Mouse (Mus musculus) liver, embryonic 13.5 days (tissue): ENCODE measurements around the gene Cspg4. TPM values are rescaled to one million over a fixed set of nuclear protein-coding genes. Genes with fewer than 3 reads are reported as not detected.

ENCODE experiments used
- ATAC-seq: fragments of 200-750 bp; cut with Nextera tagmentation; 2 replicates; pipeline ENCODE4 v1.8.0; 2017; ENCODE audit warnings: low read depth, mild to moderate bottlenecking, moderate number of reproducible peaks, moderate library complexity
- DNase-seq: peaks from one replicate; pipeline ENCODE4 v3.0.0; 2022
- H3K27ac ChIP-seq: fragments of 300-500 bp; sonication (generic); 2 replicates; pipeline ENCODE4 v1.5.1; 2015; ENCODE audit warnings: moderate library complexity, mild to moderate bottlenecking, inconsistent platforms
- H3K27me3 ChIP-seq: fragments of 300-500 bp; sonication (generic); 2 replicates; pipeline ENCODE4 v1.6.1; 2015; ENCODE audit warnings: mild to moderate bottlenecking, inconsistent platforms
- H3K36me3 ChIP-seq: fragments of 300-500 bp; sonication (generic); 2 replicates; pipeline ENCODE4 v1.6.1; 2015; ENCODE audit warnings: mild to moderate bottlenecking, inconsistent platforms
- H3K4me1 ChIP-seq: fragments of 300-500 bp; sonication (generic); replicated peaks from 2 replicates; pipeline ENCODE4 v1.6.1; 2015; ENCODE audit warnings: inconsistent platforms
- H3K4me2 ChIP-seq: fragments of 300-500 bp; sonication (generic); 2 replicates; pipeline ENCODE4 v1.6.1; 2015; ENCODE audit warnings: inconsistent platforms, mild to moderate bottlenecking, moderate library complexity
- H3K4me3 ChIP-seq: fragments of 300-500 bp; sonication (generic); replicated peaks from 2 replicates; pipeline ENCODE4 v1.5.1; 2015; ENCODE audit warnings: mild to moderate bottlenecking, inconsistent platforms
- H3K9ac ChIP-seq: fragments of 300-500 bp; sonication (generic); 2 replicates; pipeline ENCODE4 v1.6.1; 2015; ENCODE audit warnings: mild to moderate bottlenecking, inconsistent platforms
- H3K9me3 ChIP-seq: fragments of 300-500 bp; sonication (generic); replicated peaks from 2 replicates; pipeline ENCODE4 v1.6.1; 2016; ENCODE audit warnings: inconsistent platforms
- WGBS: fragments of 180-500 bp; shearing (Covaris S2); methylation state at CpG from one replicate; pipeline ENCODE4 v1.1.7; 2015; ENCODE audit not compliant: insufficient replicate concordance; 5-methylcytosine and 5-hydroxymethylcytosine counted together
- polyA plus RNA-seq: library from polyadenylated mRNA; unstranded; fragments of >200 nt; fragmentation: Nextera tagmentation; extraction: Ambion mirVana; gene quantifications from 2 replicates; pipeline ENCODE4 v1.2.1, GENCODE M21; 2015

The Cspg4 gene
- 0.35 and 0.50 TPM in 2 replicates for polyA plus RNA-seq

- no peak for ATAC-seq
- DNase-seq = no peak
- Histone ChIP-seq H3K27ac (no peak within 1 kb of the TSS), H3K4me1 (0 out of 2 replicates have a peak, but pooled peaks cover 13% of the 10 kb centered on the region), H3K36me3 (no peaks in the 10 kb centered on the region), H3K4me2 (peak within 1 kb of the TSS; percentile 45), H3K4me3 (peak within 1 kb of the TSS; percentile 30), H3K27me3 (peaks cover 39% of the 10 kb centered on the region), H3K9me3 (no peaks in the 10 kb centered on the region), H3K9ac (no peak within 1 kb of the TSS)
- 6% methylated on average over 24 of the region's 24 CpGs for WGBS
Measured at GRCm38 (mm10) chr9:56864832-56865231, at the start of gene Cspg4. Gene Cspg4, plus strand, starts transcription at chr9:56865033.

GRCm38 (mm10) chr9:56824900-56825299 is 39.9 kb upstream of the Cspg4 start:
- Histone ChIP-seq H3K27ac (no peak overlapping the region), H3K4me1 (no peaks in the 10 kb centered on the region), H3K27me3 (peaks cover 27% of the 10 kb centered on the region), H3K4me3 (no peak overlapping the region), H3K9me3 (no peaks in the 10 kb centered on the region), H3K4me2 (no peak overlapping the region), H3K9ac (no peak overlapping the region), H3K36me3 (no peaks in the 10 kb centered on the region)
- DNase-seq (no peak), ATAC-seq (no peak)
- 11% methylated on average over 3 of the region's 3 CpGs for WGBS

- no peaks in the 10 kb centered on the region for H3K36me3 ChIP-seq
- no peak overlapping the region for H3K4me2 ChIP-seq
- DNase-seq (no peak), ATAC-seq (no peak)
- no peak overlapping the region for H3K27ac ChIP-seq
- peaks cover 31% of the 10 kb centered on the region for H3K27me3 ChIP-seq
- H3K4me1 ChIP-seq = no peaks in the 10 kb centered on the region
- no peak overlapping the region for H3K9ac ChIP-seq
- no peaks in the 10 kb centered on the region for H3K9me3 ChIP-seq
- WGBS = 16% methylated on average over 21 of the region's 21 CpGs
- H3K4me3 ChIP-seq = no peak overlapping the region
Measured at GRCm38 (mm10) chr9:56825476-56826213, 39.2 kb upstream of the Cspg4 start.

- H3K4me2 ChIP-seq = no peak overlapping the region
Measured at GRCm38 (mm10) chr9:56828146-56828545, 36.7 kb upstream of the Cspg4 start.

GRCm38 (mm10) chr9:56828841-56829240 is 36.0 kb upstream of the Cspg4 start:
- ATAC-seq = no peak
- WGBS = 50% methylated on average over 6 of the region's 6 CpGs
- H3K27ac ChIP-seq = no peak overlapping the region

More at GRCm38 (mm10) chr9:56828146-56828545, 36.7 kb upstream of the Cspg4 start:
- H3K27me3 ChIP-seq = peaks cover 38% of the 10 kb centered on the region
- 41% methylated on average over 9 of the region's 9 CpGs for WGBS
- no peak overlapping the region for H3K9ac ChIP-seq
- H3K4me1 ChIP-seq = no peaks in the 10 kb centered on the region
- H3K4me3 ChIP-seq = no peak overlapping the region
- H3K27ac ChIP-seq = no peak overlapping the region
- ATAC-seq (no peak), DNase-seq (no peak)
- H3K9me3 ChIP-seq = no peaks in the 10 kb centered on the region
- H3K36me3 ChIP-seq = no peaks in the 10 kb centered on the region

GRCm38 (mm10) chr9:56830162-56830561 is 34.7 kb upstream of the Cspg4 start:
- Histone ChIP-seq H3K27me3 (peaks cover 38% of the 10 kb centered on the region), H3K27ac (no peak overlapping the region), H3K9ac (no peak overlapping the region), H3K4me2 (no peak overlapping the region), H3K36me3 (no peaks in the 10 kb centered on the region), H3K9me3 (no peaks in the 10 kb centered on the region), H3K4me3 (no peak overlapping the region), H3K4me1 (no peaks in the 10 kb centered on the region)
- no peak for ATAC-seq
- no peak for DNase-seq
- 20% methylated on average over 4 of the region's 4 CpGs for WGBS

More at GRCm38 (mm10) chr9:56828841-56829240, 36.0 kb upstream of the Cspg4 start:
- Histone ChIP-seq H3K36me3 (no peaks in the 10 kb centered on the region), H3K4me1 (no peaks in the 10 kb centered on the region), H3K9ac (no peak overlapping the region), H3K9me3 (no peaks in the 10 kb centered on the region), H3K27me3 (peaks cover 43% of the 10 kb centered on the region), H3K4me3 (no peak overlapping the region), H3K4me2 (no peak overlapping the region)
- no peak for DNase-seq

- Histone ChIP-seq H3K9me3 (no peaks in the 10 kb centered on the region), H3K9ac (no peak overlapping the region), H3K4me3 (no peak overlapping the region), H3K36me3 (no peaks in the 10 kb centered on the region), H3K27ac (no peak overlapping the region), H3K27me3 (peaks cover 23% of the 10 kb centered on the region), H3K4me2 (no peak overlapping the region), H3K4me1 (no peaks in the 10 kb centered on the region)
- ATAC-seq (no peak), DNase-seq (no peak)
- WGBS = 58% methylated on average over 3 of the region's 3 CpGs
Measured at GRCm38 (mm10) chr9:56831904-56832303, 32.9 kb upstream of the Cspg4 start.

- no peak overlapping the region for H3K27ac ChIP-seq
- ATAC-seq (no peak), DNase-seq (no peak)
- peaks cover 20% of the 10 kb centered on the region for H3K27me3 ChIP-seq
- no peaks in the 10 kb centered on the region for H3K36me3 ChIP-seq
- no peaks in the 10 kb centered on the region for H3K9me3 ChIP-seq
- WGBS = 16% methylated on average over 6 of the region's 6 CpGs
- H3K4me1 ChIP-seq = no peaks in the 10 kb centered on the region
- no peak overlapping the region for H3K9ac ChIP-seq
- H3K4me2 ChIP-seq = no peak overlapping the region
- H3K4me3 ChIP-seq = no peak overlapping the region
Measured at GRCm38 (mm10) chr9:56832900-56833299, 31.9 kb upstream of the Cspg4 start.

- Histone ChIP-seq H3K4me3 (no peak overlapping the region), H3K4me1 (no peaks in the 10 kb centered on the region), H3K9me3 (no peaks in the 10 kb centered on the region), H3K36me3 (no peaks in the 10 kb centered on the region), H3K27me3 (peaks cover 14% of the 10 kb centered on the region), H3K27ac (no peak overlapping the region), H3K9ac (no peak overlapping the region), H3K4me2 (no peak overlapping the region)
- WGBS = 44% methylated on average over 5 of the region's 5 CpGs
- DNase-seq = no peak
- no peak for ATAC-seq
Measured at GRCm38 (mm10) chr9:56835152-56835551, 29.7 kb upstream of the Cspg4 start.

- Histone ChIP-seq H3K27ac (no peak overlapping the region), H3K36me3 (no peaks in the 10 kb centered on the region), H3K4me1 (no peaks in the 10 kb centered on the region), H3K4me3 (no peak overlapping the region), H3K4me2 (no peak overlapping the region), H3K9ac (no peak overlapping the region), H3K9me3 (no peaks in the 10 kb centered on the region), H3K27me3 (peaks cover 3% of the 10 kb centered on the region; the same call in 1 of the 2 replicates)
- DNase-seq (no peak), ATAC-seq (no peak)
- 53% methylated on average over 5 of the region's 5 CpGs for WGBS
Measured at GRCm38 (mm10) chr9:56840721-56841120, 24.1 kb upstream of the Cspg4 start.

- H3K4me3 ChIP-seq = no peak overlapping the region
- no peaks in the 10 kb centered on the region for H3K4me1 ChIP-seq
- H3K27me3 ChIP-seq = peaks cover 6% of the 10 kb centered on the region; the same call in 1 of the 2 replicates
- DNase-seq (no peak), ATAC-seq (no peak)
- no peaks in the 10 kb centered on the region for H3K9me3 ChIP-seq
- H3K9ac ChIP-seq = no peak overlapping the region
- H3K27ac ChIP-seq = no peak overlapping the region
- H3K4me2 ChIP-seq = no peak overlapping the region
- H3K36me3 ChIP-seq = no peaks in the 10 kb centered on the region
Measured at GRCm38 (mm10) chr9:56841864-56842263, 23.0 kb upstream of the Cspg4 start.

GRCm38 (mm10) chr9:56842303-56842719 is 22.5 kb upstream of the Cspg4 start:
- no peak for ATAC-seq
- WGBS = 36% methylated on average over 3 of the region's 3 CpGs
- H3K27ac ChIP-seq = no peak overlapping the region
- H3K9ac ChIP-seq = no peak overlapping the region
- H3K4me1 ChIP-seq = no peaks in the 10 kb centered on the region
- no peak overlapping the region for H3K4me3 ChIP-seq
- H3K36me3 ChIP-seq = no peaks in the 10 kb centered on the region
- H3K4me2 ChIP-seq = no peak overlapping the region
- no peak for DNase-seq
- H3K27me3 ChIP-seq = peaks cover 6% of the 10 kb centered on the region; the same call in 1 of the 2 replicates
- no peaks in the 10 kb centered on the region for H3K9me3 ChIP-seq
